Mouse (Mus musculus): ENCODE measurements at regions not wholly inside any gene's neighbourhood (a gene's known extent, or its start where the extent isn't known, plus 50 kb on each side); places are given as distances from the start of the nearest gene placed in this dataset.

GRCm38 (mm10) chr9:32971421-32971820, 335.4 kb downstream of the Ets1 start:
- TF ChIP-seq EP300 (optimal IDR thresholded peaks at IDR 0.05) (no peak), CTCF (IDR thresholded peaks at IDR 0.05; ENCODE audit: low read depth) (no peak)

Data from stomach, postnatal 0 days (tissue).